Mouse (Mus musculus) erythroblast, embryonic 14.5 days (primary cell): ENCODE measurements at regions not wholly inside any gene's neighbourhood (a gene's known extent, or its start where the extent isn't known, plus 50 kb on each side); places are given as distances from the start of the nearest gene placed in this dataset.

ENCODE experiments used
- GATA1 ChIP-seq: IDR thresholded peaks from 2 replicates; pipeline ENCODE4 v1.6.1; 2012; ENCODE audit warnings: low read length, inconsistent platforms, mixed read lengths
- TAL1 ChIP-seq: IDR thresholded peaks from 3 replicates; pipeline ENCODE4 v1.6.1; 2012; ENCODE audit warnings: low read length, inconsistent platforms, mixed read lengths

- TF ChIP-seq GATA1, result no peak
- no peak for TF ChIP-seq TAL1
These were observed 435.5 kb downstream of the Ipo11 start for GRCm38 (mm10) chr13:106501273-106501672.
